Mouse (Mus musculus) brain, embryonic 18.5 days (tissue): ENCODE results near the gene Fam19a2.

Experiments used
- DNase-seq: peaks from one replicate; pipeline ENCODE4 v3.0.0-alpha.2; 2012; ENCODE audit warnings: low read depth, low spot score

The Fam19a2 gene

GRCm38 (mm10) chr10:123385641-123386040 is 121.8 kb downstream of the Fam19a2 start:
- DNase-seq = no peak

- no peak for DNase-seq
These were observed 131.6 kb downstream of the Fam19a2 start for GRCm38 (mm10) chr10:123395429-123395828.

- no peak for DNase-seq
These were observed 134.3 kb downstream of the Fam19a2 start for GRCm38 (mm10) chr10:123398136-123398535.

- DNase-seq = no peak
These were observed 137.4 kb downstream of the Fam19a2 start for GRCm38 (mm10) chr10:123401188-123401587.

GRCm38 (mm10) chr10:123402460-123402859 is 138.7 kb downstream of the Fam19a2 start:
- DNase-seq = no peak

- DNase-seq = no peak
These were observed 151.2 kb downstream of the Fam19a2 start for GRCm38 (mm10) chr10:123414953-123415352.

GRCm38 (mm10) chr10:123416024-123416423 is 152.2 kb downstream of the Fam19a2 start:
- no peak for DNase-seq

GRCm38 (mm10) chr10:123418616-123419173 is 154.9 kb downstream of the Fam19a2 start:
- DNase-seq = no peak

GRCm38 (mm10) chr10:123420249-123420648 is 156.5 kb downstream of the Fam19a2 start:
- DNase-seq = no peak

GRCm38 (mm10) chr10:123424482-123424881 is 160.7 kb downstream of the Fam19a2 start:
- no peak for DNase-seq

- peak; percentile 26 for DNase-seq
These were observed 162.9 kb downstream of the Fam19a2 start for GRCm38 (mm10) chr10:123426527-123427363.

- DNase-seq = no peak
These were observed 167.8 kb downstream of the Fam19a2 start for GRCm38 (mm10) chr10:123431569-123431968.

GRCm38 (mm10) chr10:123437576-123437975 is 173.8 kb downstream of the Fam19a2 start:
- DNase-seq = peak; percentile 34

- no peak for DNase-seq
These were observed 193.0 kb downstream of the Fam19a2 start for GRCm38 (mm10) chr10:123456800-123457199.

- no peak for DNase-seq
These were observed 196.7 kb downstream of the Fam19a2 start for GRCm38 (mm10) chr10:123460466-123460865.

GRCm38 (mm10) chr10:123462305-123462704 is 198.5 kb downstream of the Fam19a2 start:
- DNase-seq = no peak

- no peak for DNase-seq
These were observed 251.0 kb downstream of the Fam19a2 start for GRCm38 (mm10) chr10:123514749-123515148.

- DNase-seq = no peak
These were observed 256.8 kb downstream of the Fam19a2 start for GRCm38 (mm10) chr10:123520613-123521012.

GRCm38 (mm10) chr10:123521203-123521602 is 257.4 kb downstream of the Fam19a2 start:
- DNase-seq = no peak

- DNase-seq = no peak
These were observed 261.6 kb downstream of the Fam19a2 start for GRCm38 (mm10) chr10:123525424-123525823.

- DNase-seq = no peak
These were observed 262.3 kb downstream of the Fam19a2 start for GRCm38 (mm10) chr10:123526059-123526458.

- DNase-seq = no peak
These were observed 272.3 kb downstream of the Fam19a2 start for GRCm38 (mm10) chr10:123536143-123536542.

GRCm38 (mm10) chr10:123548391-123548790 is 284.6 kb downstream of the Fam19a2 start:
- no peak for DNase-seq
